Mouse (Mus musculus): ENCODE results near the gene Dph6.

The Dph6 gene

DNA sequence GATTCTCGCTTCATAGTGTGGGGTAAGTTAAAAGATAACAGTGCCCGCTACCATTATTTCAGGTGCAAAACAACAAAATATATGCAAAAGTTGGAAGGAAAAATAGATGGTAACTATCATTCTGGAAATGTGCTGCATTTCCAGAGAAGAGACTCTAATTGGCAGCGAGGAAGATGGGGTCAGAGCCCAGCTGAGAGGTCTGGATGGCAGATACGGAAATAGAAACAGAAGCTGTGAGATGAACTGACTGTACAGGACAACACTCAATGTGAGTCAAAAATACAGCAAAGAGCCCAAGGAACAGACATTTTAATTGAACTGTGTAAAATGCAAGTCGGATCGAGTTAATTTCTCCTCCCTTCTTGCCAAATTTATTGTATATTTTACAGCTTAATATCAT lies 114.3 kb downstream of the Dph6 start:
- DNase-seq (ENCODE audit: low read depth): no peak

DNA sequence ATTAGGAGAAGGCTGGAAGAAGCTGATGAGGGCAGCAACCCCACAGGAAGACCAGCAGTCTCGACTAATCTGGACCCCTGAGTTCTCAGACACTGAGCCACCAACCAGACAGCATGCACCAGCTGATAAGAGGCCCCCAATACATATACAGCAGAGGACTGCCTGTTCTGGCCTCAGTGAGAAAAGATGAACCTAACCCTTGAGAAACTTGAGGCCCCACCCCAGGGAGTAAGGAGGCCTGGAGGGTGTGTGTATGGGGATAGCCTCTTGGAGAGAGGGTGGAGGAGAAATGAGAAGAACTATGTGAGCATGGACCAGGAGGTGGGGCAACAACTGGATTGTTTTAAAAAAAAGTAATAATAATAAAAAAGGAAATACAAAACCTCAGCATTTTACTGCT lies 118.7 kb downstream of the Dph6 start:
- DNase-seq (ENCODE audit: low read depth): no peak

- DNase-seq (ENCODE audit: low read depth): no peak
Observed at GRCm38 (mm10) chr2:114531010-114531756, 123.6 kb downstream of the Dph6 start.

GRCm38 (mm10) chr2:114520414-114520813 lies 134.3 kb downstream of the Dph6 start:
- no peak for DNase-seq (ENCODE audit: low read depth)

- no peak for DNase-seq (ENCODE audit: low read depth)
Observed at GRCm38 (mm10) chr2:114519907-114520306, 134.9 kb downstream of the Dph6 start.

DNA sequence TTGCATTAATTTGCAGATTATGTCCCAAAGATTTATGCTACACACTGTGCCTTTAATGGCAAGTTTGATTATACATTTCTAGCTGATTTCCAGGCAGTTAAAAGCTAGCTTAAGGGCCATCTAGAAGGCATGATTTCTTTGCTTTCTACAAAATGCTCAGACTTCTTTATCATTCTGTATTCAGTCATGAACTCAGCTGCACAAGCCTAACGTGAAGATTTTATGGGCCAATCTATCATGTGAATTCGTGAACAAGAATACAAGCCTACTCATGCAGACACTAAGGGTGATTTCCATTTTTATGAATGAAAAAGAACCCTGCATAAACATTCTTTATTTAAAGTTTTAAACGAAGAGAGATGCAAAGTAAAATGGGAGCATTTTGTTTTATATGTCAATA lies 162.4 kb downstream of the Dph6 start:
- no peak for DNase-seq (ENCODE audit: low read depth)

DNA sequence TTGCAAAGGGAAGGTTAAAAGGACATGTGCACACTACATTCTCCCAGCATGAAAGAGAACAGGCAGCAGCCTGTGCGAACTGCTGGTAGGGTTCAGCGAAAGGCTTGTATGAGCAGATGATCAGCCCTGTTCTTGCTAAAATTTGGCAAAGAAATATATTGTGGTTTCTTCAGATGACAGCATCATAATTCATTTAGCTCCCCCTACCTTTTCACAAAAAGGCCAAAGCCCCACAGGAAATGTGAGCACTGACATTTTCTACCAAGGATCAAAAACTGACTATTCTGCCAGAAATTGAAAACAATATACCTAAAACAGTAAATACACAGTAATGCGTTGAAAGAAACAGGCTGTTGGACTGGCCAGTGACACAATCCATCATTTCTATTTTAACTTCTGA lies 162.9 kb downstream of the Dph6 start:
- no peak for DNase-seq (ENCODE audit: low read depth)

- DNase-seq (ENCODE audit: low read depth): no peak
Observed at GRCm38 (mm10) chr2:114486980-114487379, 167.8 kb downstream of the Dph6 start.

Measured in c-Kit-positive CD71-negative TER-119-negative erythroid progenitor cells, embryonic 14.5 days (primary cell).